In genomic region chr2:165240371-165240770, GRCm38 (mm10) we compare ENCODE assay signal across 30 mouse cellular contexts. TPM values are rescaled to one million over a fixed set of nuclear protein-coding genes. Genes with fewer than 3 reads are reported as not detected.
"Had no signal": no experiment of that assay in that cellular context is flagged by ENCODE, and none has a peak within 500 bp of the region (broad histone marks: within the 10 kb centered on the region; RNA-seq: fewer than 3 reads in every experiment).

No protein-coding gene starts in this region.

- H3K4me1 ChIP-seq: liver, embryonic 12.5 days had no signal

- H3K4me2 ChIP-seq: heart, embryonic 11.5 days; heart, embryonic 13.5 days; heart, embryonic 15.5 days; hindbrain, embryonic 13.5 days; hindbrain, embryonic 15.5 days; kidney, embryonic 15.5 days; limb, embryonic 13.5 days; limb, embryonic 15.5 days; liver, embryonic 12.5 days had no signal

- H3K27ac ChIP-seq: heart, adult 2 months; heart, embryonic 13.5 days; heart, embryonic 15.5 days; hindbrain, embryonic 13.5 days; hindbrain, embryonic 15.5 days; hindbrain, postnatal 0 days; kidney, embryonic 15.5 days; kidney, postnatal 0 days; limb, embryonic 13.5 days; limb, embryonic 15.5 days; liver, embryonic 12.5 days; liver, embryonic 14.5 days had no signal

- ATAC-seq: hindbrain, postnatal 0 days; intestine, embryonic 16.5 days; liver, embryonic 12.5 days had no signal

- H3K36me3 ChIP-seq: heart, embryonic 13.5 days; heart, embryonic 15.5 days; hindbrain, embryonic 13.5 days; hindbrain, embryonic 15.5 days; kidney, embryonic 15.5 days; limb, embryonic 13.5 days; limb, embryonic 15.5 days; liver, embryonic 12.5 days had no signal

- H3K9me3 ChIP-seq: heart, embryonic 13.5 days; heart, embryonic 15.5 days; hindbrain, embryonic 13.5 days; hindbrain, embryonic 15.5 days; kidney, embryonic 15.5 days; limb, embryonic 13.5 days; limb, embryonic 15.5 days; liver, embryonic 12.5 days had no signal

- H3K9ac ChIP-seq: heart, embryonic 13.5 days; heart, embryonic 15.5 days; hindbrain, embryonic 13.5 days; hindbrain, embryonic 15.5 days; kidney, embryonic 15.5 days; limb, embryonic 13.5 days; limb, embryonic 15.5 days; liver, embryonic 12.5 days; liver, embryonic 14.5 days had no signal

- DNase-seq: gastrocnemius, postnatal 14 days; gastrocnemius, postnatal 36 days; heart, adult 11 months; heart, adult 2 months; heart, postnatal 14 days; heart, postnatal 36 days; kidney, adult 11 months; kidney, adult 2 months; kidney, adult 9 months; kidney, postnatal 14 days; kidney, postnatal 36 days; layer of hippocampus, adult 9-11 months; layer of hippocampus, postnatal 36 days; left cerebral cortex, postnatal 4 days had no signal

- H3K4me3 ChIP-seq: heart, adult 2 months; heart, embryonic 13.5 days; heart, embryonic 15.5 days; hindbrain, embryonic 13.5 days; hindbrain, embryonic 15.5 days; kidney, embryonic 15.5 days; limb, embryonic 13.5 days; limb, embryonic 15.5 days; liver, embryonic 12.5 days had no signal

RNA-seq across cellular contexts. Expression of gene Cdh22, which starts 5.7 kb away (rescaled TPM):
- total RNA-seq: hematopoietic stem cell, adult 5-6 weeks; liver, adult 2 months had no signal
- polyA plus RNA-seq: gonadal fat pad, adult 2 months; liver, adult 2 months had no signal
